Mouse (Mus musculus): ENCODE results near the gene Rbm38. TPM values are rescaled to one million over a fixed set of nuclear protein-coding genes. Genes with fewer than 3 reads are reported as not detected.

Gene Rbm38
- total and polyA plus RNA-seq, 2 experiments from 2014 or later, result 7.3 to 8.4 TPM

- peak; percentile 68 for DNase-seq (ENCODE audit: low spot score)
- Histone ChIP-seq H3K4me2 (ENCODE audit: low read depth, low read length, poor library complexity, severe bottlenecking) (no peak overlapping the region), H3K4me1 (ENCODE audit: insufficient read depth, low read length) (no peaks in the 10 kb centered on the region), H3K36me3 (ENCODE audit: insufficient read depth, low read length) (no peaks in the 10 kb centered on the region), H3K4me3 (ENCODE audit: low read depth, low read length) (no peak overlapping the region), H3K9me3 (ENCODE audit: low read length) (no peaks in the 10 kb centered on the region), H3K9ac (replicated peaks; ENCODE audit: low read length, poor library complexity, severe bottlenecking) (no peak overlapping the region), H3K27me3 (ENCODE audit: insufficient read depth, low read length) (no peaks in the 10 kb centered on the region; the same call in 1 of the 2 replicates), H3K27ac (ENCODE audit: low read depth, low read length) (no peak overlapping the region)
- WGBS, result 26% methylated on average over 10 of the region's 10 CpGs
- peak; percentile 65 for ATAC-seq (ENCODE audit: low FRiP score)
- peak; percentile 94 for TF ChIP-seq CTCF (IDR thresholded peaks at IDR 0.05)
Measured at GRCm38 (mm10) chr2:173080785-173081241, 60.5 kb downstream of the Rbm38 start.

- H3K36me3 ChIP-seq (ENCODE audit: insufficient read depth, low read length), result no peaks in the 10 kb centered on the region
- no peaks in the 10 kb centered on the region; the same call in 1 of the 2 replicates for H3K27me3 ChIP-seq (ENCODE audit: insufficient read depth, low read length)
- H3K27ac ChIP-seq (ENCODE audit: low read depth, low read length), result no peak overlapping the region
- no peak overlapping the region for H3K4me3 ChIP-seq (ENCODE audit: low read depth, low read length)
- no peak overlapping the region for H3K4me2 ChIP-seq (ENCODE audit: low read depth, low read length, poor library complexity, severe bottlenecking)
- H3K9me3 ChIP-seq (ENCODE audit: low read length), result no peaks in the 10 kb centered on the region
- TF ChIP-seq CTCF (IDR thresholded peaks at IDR 0.05), result no peak
- WGBS, result 89% methylated on average over 3 of the region's 3 CpGs
- H3K4me1 ChIP-seq (ENCODE audit: insufficient read depth, low read length), result no peaks in the 10 kb centered on the region
- DNase-seq (ENCODE audit: low spot score), result no peak
- ATAC-seq (ENCODE audit: low FRiP score), result no peak
- H3K9ac ChIP-seq (replicated peaks; ENCODE audit: low read length, poor library complexity, severe bottlenecking), result no peak overlapping the region
Measured at GRCm38 (mm10) chr2:173082706-173083105, 62.4 kb downstream of the Rbm38 start.

GRCm38 (mm10) chr2:173083106-173083505 lies 62.8 kb downstream of the Rbm38 start:
- 80% methylated on average over 9 of the region's 9 CpGs for WGBS
- Histone ChIP-seq H3K27ac (ENCODE audit: low read depth, low read length) (no peak overlapping the region), H3K4me1 (ENCODE audit: insufficient read depth, low read length) (no peaks in the 10 kb centered on the region), H3K4me3 (ENCODE audit: low read depth, low read length) (no peak overlapping the region), H3K36me3 (ENCODE audit: insufficient read depth, low read length) (no peaks in the 10 kb centered on the region), H3K9me3 (ENCODE audit: low read length) (no peaks in the 10 kb centered on the region), H3K9ac (replicated peaks; ENCODE audit: low read length, poor library complexity, severe bottlenecking) (no peak overlapping the region), H3K27me3 (ENCODE audit: insufficient read depth, low read length) (no peaks in the 10 kb centered on the region; the same call in 1 of the 2 replicates), H3K4me2 (ENCODE audit: low read depth, low read length, poor library complexity, severe bottlenecking) (no peak overlapping the region)
- ATAC-seq (ENCODE audit: low FRiP score) (no peak), DNase-seq (ENCODE audit: low spot score) (no peak)
- TF ChIP-seq CTCF (IDR thresholded peaks at IDR 0.05), result no peak

- H3K4me3 ChIP-seq (ENCODE audit: low read depth, low read length), result no peak overlapping the region
- H3K36me3 ChIP-seq (ENCODE audit: insufficient read depth, low read length), result no peaks in the 10 kb centered on the region
- ATAC-seq (ENCODE audit: low FRiP score), result 0 out of 2 replicates have a peak, but pooled peaks have one; percentile 4
- 23% methylated on average over 13 of the region's 13 CpGs for WGBS
- H3K4me1 ChIP-seq (ENCODE audit: insufficient read depth, low read length), result no peaks in the 10 kb centered on the region
- TF ChIP-seq CTCF (IDR thresholded peaks at IDR 0.05), result no peak
- no peak for DNase-seq (ENCODE audit: low spot score)
- no peak overlapping the region for H3K27ac ChIP-seq (ENCODE audit: low read depth, low read length)
- H3K4me2 ChIP-seq (ENCODE audit: low read depth, low read length, poor library complexity, severe bottlenecking), result no peak overlapping the region
- H3K27me3 ChIP-seq (ENCODE audit: insufficient read depth, low read length), result no peaks in the 10 kb centered on the region; the same call in 1 of the 2 replicates
- no peak overlapping the region for H3K9ac ChIP-seq (replicated peaks; ENCODE audit: low read length, poor library complexity, severe bottlenecking)
- H3K9me3 ChIP-seq (ENCODE audit: low read length), result no peaks in the 10 kb centered on the region
Measured at GRCm38 (mm10) chr2:173083712-173084475, 63.6 kb downstream of the Rbm38 start.

Other genes starting within 250 kb of the Rbm38 start
- gene Bmp7, start 80.2 kb upstream of the Rbm38 start, total RNA-seq (2014; rRNA removed), result 34.0 and 35.9 TPM in 2 replicates
- gene Bmp7, start 80.2 kb upstream of the Rbm38 start, polyA plus RNA-seq (2015; fragmentation: Nextera tagmentation; extraction: Ambion mirVana), result 14.8 and 15.3 TPM in 2 replicates
- gene Spo11, start 42.8 kb upstream of the Rbm38 start, total RNA-seq (2014; rRNA removed), result 1.7 and 2.8 TPM in 2 replicates
- 1.1 and 1.6 TPM in 2 replicates for gene Spo11, start 42.8 kb upstream of the Rbm38 start, polyA plus RNA-seq (2015; fragmentation: Nextera tagmentation; extraction: Ambion mirVana)
- 93.8 and 98.3 TPM in 2 replicates for gene Rae1, start 20.4 kb upstream of the Rbm38 start, total RNA-seq (2014; rRNA removed)
- gene Rae1, start 20.4 kb upstream of the Rbm38 start, polyA plus RNA-seq (2015; fragmentation: Nextera tagmentation; extraction: Ambion mirVana), result 127 and 130 TPM in 2 replicates
- not detected in 2 replicates for gene Ctcfl, start 99.0 kb downstream of the Rbm38 start, total RNA-seq (2014; rRNA removed)
- not detected in 2 replicates for gene Ctcfl, start 99.0 kb downstream of the Rbm38 start, polyA plus RNA-seq (2015; fragmentation: Nextera tagmentation; extraction: Ambion mirVana)
- gene Pck1, start 132.6 kb downstream of the Rbm38 start, total RNA-seq (2014; rRNA removed), result not detected in 2 replicates
- gene Pck1, start 132.6 kb downstream of the Rbm38 start, polyA plus RNA-seq (2015; fragmentation: Nextera tagmentation; extraction: Ambion mirVana), result 0.07 TPM in 1 of 2 replicates, not detected in the other
- gene Zbp1, start 198.4 kb downstream of the Rbm38 start, total RNA-seq (2014; rRNA removed), result not detected in 2 replicates
- 0.38 and 0.57 TPM in 2 replicates for gene Zbp1, start 198.4 kb downstream of the Rbm38 start, polyA plus RNA-seq (2015; fragmentation: Nextera tagmentation; extraction: Ambion mirVana)